In the genomic region with DNA sequence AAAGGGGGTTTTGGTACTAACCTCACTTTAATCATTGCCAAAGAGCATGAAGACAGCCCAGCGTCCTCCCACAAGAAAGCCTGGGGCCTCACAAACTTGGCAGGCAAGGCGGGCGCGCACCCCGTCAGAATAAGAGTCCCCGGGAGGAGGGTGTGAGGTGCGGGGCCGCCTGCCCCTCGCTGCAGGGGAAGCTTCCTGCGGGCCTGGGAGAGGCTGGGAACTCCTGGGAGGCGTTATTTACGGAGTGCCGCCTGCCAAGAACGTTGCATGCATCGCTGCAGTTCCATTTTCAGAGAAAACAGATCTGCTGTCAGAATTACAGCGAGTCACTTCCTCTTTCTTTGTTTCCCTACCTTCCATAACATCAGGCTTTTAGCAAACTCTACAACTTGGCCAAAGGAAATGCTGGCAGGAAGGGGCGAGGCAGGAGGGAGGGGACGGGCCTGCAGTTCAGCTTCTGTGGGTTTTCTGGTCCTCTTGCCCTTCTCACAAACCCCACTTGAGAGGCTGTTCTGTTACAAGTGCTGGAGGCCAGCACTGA, we compare ENCODE assay signal across 8 mouse cellular contexts.
DNase-seq lines count a peak whose midpoint lies in the region; ATAC-seq lines count a peak whose summit lies in the region.

No protein-coding gene starts in this region.

- peak; percentile 99 for DNase-seq in Muller cell, postnatal 12 days (ENCODE audit: inconsistent ontology term)
- DNase-seq in cerebellum, adult 9-10 months: peak; percentile 89
- peak; percentile 91 for DNase-seq in hindbrain, embryonic 10.5 days (ENCODE audit: low spot score)
- DNase-seq in layer of hippocampus, adult 9-11 months: peak; percentile 93
- peak; percentile 89 for DNase-seq in ovary, adult 18-20 months (ENCODE audit: low spot score)
- peak; percentile 89 for DNase-seq in thymus, postnatal 0 days (ENCODE audit: low spot score)

- peak overlapping the region; percentile 56 for H3K4me3 ChIP-seq in hindbrain, embryonic 10.5 days
- H3K4me3 ChIP-seq in lung, embryonic 16.5 days (ENCODE audit: low read length): peak overlapping the region; percentile 57

- under 1% methylated on average over 18 of the region's 18 CpGs for WGBS in hindbrain, embryonic 10.5 days
- under 1% methylated on average over 18 of the region's 18 CpGs for WGBS in lung, embryonic 16.5 days

- H3K4me1 ChIP-seq in hindbrain, embryonic 10.5 days (replicated peaks): peaks cover 84% of the 10 kb centered on the region
- H3K4me1 ChIP-seq in lung, embryonic 16.5 days (replicated peaks; ENCODE audit: control insufficient read depth, insufficient read depth, low read length): peaks cover 77% of the 10 kb centered on the region

- H3K27me3 ChIP-seq in hindbrain, embryonic 10.5 days (ENCODE audit: insufficient read depth, poor library complexity, severe bottlenecking): no peaks in the 10 kb centered on the region
- no peaks in the 10 kb centered on the region for H3K27me3 ChIP-seq in lung, embryonic 16.5 days (ENCODE audit: control insufficient read depth, insufficient read depth, low read depth, low read length)

- H3K9ac ChIP-seq in lung, embryonic 16.5 days (ENCODE audit: low read length): peak overlapping the region; percentile 77

- peak; percentile 71 for ATAC-seq in frontal cortex, adult (ENCODE audit: low TSS enrichment)
- peak; percentile 91 for ATAC-seq in lung, embryonic 16.5 days (ENCODE audit: low read depth)

- H3K27ac ChIP-seq in hindbrain, embryonic 10.5 days: peak overlapping the region; percentile 94
- peak overlapping the region; percentile 100 for H3K27ac ChIP-seq in lung, embryonic 16.5 days (ENCODE audit: low read length)

- H3K9me3 ChIP-seq in hindbrain, embryonic 10.5 days: no peaks in the 10 kb centered on the region
- no peaks in the 10 kb centered on the region for H3K9me3 ChIP-seq in lung, embryonic 16.5 days (ENCODE audit: control insufficient read depth, low read length)

- H3K36me3 ChIP-seq in hindbrain, embryonic 10.5 days: peaks cover 21% of the 10 kb centered on the region
- H3K36me3 ChIP-seq in lung, embryonic 16.5 days (ENCODE audit: control insufficient read depth, insufficient read depth, low read length): no peaks in the 10 kb centered on the region

- H3K4me2 ChIP-seq in lung, embryonic 16.5 days (ENCODE audit: low read depth, low read length): peak overlapping the region; percentile 89

Comparison
In these comparisons a context has a peak if more than half of its experiments do, and no peak if none do; other contexts are left out.
1. Peak in every context shown above with its lines: DNase-seq, ATAC-seq, H3K4me3 ChIP-seq and H3K27ac ChIP-seq.